Mouse (Mus musculus): ENCODE results near the gene Nrn1.

Gene Nrn1

GRCm38 (mm10) chr13:36734731-36735571 lies at the start of gene Nrn1:
Nrn1 (minus strand) TSS chr13:36735131.
- DNase-seq: no peak

- no peak for DNase-seq
Measured at GRCm38 (mm10) chr13:36779626-36780025, 44.7 kb upstream of the Nrn1 start.

DNA sequence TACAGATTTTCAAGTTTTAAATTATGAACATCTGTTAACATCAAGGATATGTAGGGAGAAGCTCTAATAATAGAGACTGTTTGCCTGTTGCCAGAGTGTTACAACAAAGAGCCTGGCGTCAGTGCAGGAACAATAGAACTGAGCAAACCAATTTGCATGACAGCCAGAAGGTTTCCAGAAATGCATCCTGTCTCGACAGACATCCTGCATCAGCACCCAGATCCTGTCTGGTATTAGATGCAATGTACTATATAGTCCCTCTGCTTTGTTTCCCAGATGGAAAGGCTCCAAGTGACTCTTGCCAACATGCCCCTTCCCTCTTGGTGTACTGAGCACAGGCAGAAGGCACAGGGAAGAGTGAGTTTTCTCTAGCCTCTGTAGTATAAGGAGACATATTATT lies 31.9 kb upstream of the Nrn1 start:
- DNase-seq: no peak

- no peak for DNase-seq
Measured at GRCm38 (mm10) chr13:36751861-36752260, 16.9 kb upstream of the Nrn1 start.

DNA sequence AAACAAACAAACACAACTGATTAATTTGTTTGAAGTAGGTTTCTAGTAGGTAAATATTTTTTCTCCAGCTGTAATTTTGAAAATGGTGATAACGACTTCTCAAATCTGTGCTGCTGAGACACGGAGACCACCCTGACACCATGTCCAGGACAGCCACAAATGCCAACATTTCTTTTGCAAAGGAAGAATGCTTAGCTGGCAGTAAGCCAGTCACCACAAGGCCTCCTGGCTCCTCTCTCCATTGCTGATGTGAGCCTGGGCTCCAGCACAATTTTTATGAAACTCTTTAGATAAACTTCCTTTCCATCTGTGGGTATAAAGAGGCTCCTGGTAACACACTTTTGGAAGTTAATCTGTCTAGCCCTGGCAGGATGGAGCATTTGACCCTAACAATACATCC lies 15.1 kb upstream of the Nrn1 start:
- no peak for DNase-seq

- no peak for DNase-seq
Measured at GRCm38 (mm10) chr13:36736619-36736996, 1.7 kb upstream of the Nrn1 start.

DNA sequence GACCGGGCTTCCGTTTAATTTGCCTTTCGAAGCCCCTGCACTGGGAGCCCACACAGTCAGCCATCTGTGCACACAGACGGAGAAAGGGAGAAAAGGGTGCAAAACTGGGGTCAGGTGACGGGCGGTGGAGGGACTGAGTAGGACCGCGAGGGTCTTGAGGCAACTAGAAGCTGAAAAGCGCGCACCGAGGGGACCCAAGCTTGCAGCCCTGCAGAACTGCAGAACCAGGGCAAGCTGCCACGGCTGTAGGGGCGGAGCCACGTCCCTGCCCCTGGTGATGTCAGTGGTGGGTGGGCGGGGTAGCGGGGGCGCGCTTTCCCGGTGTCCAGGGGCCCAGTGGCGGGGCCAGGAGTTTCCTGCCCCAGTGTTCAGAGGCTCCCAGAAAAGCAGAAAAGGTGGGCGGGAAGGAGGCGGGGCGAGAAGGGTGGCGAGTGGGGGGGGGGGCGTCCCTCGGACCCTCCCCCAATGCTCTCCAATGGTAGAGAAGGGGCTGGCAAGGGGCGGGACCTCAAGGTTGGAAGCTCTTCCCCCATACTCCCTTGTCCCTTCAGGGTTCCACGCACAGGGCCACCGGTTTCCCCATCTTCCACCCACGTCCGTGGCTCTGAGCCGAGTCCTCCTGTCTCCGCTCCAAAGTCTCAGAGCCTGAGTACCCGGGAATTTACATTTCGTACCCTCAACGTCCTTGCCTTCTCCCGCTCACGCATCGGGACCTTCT lies 1.1 kb upstream of the Nrn1 start:
- no peak for DNase-seq

- no peak for DNase-seq
Measured at GRCm38 (mm10) chr13:36733989-36734690, 791 bp downstream of the Nrn1 start.

DNA sequence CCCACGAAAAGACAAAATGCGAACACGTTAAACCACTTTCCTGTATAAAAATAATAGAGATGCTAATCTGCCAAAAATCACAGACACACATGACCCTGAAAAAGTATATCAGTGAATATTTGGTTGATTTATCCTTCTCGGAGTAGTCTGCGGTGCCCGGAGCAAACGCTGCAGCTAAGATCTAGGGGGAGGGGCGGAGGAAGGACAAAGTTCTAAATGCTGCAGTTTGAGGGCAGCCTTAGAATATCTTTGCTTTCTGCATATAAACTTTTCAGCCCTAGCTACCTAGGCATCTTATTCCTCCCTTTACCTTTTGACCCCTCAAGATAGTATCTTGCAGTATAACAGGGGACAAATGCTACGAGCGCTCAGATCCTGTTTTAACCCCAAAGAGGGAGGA lies 1.4 kb downstream of the Nrn1 start:
- no peak for DNase-seq

GRCm38 (mm10) chr13:36732891-36733490 lies 1.9 kb downstream of the Nrn1 start:
- DNase-seq: no peak

DNA sequence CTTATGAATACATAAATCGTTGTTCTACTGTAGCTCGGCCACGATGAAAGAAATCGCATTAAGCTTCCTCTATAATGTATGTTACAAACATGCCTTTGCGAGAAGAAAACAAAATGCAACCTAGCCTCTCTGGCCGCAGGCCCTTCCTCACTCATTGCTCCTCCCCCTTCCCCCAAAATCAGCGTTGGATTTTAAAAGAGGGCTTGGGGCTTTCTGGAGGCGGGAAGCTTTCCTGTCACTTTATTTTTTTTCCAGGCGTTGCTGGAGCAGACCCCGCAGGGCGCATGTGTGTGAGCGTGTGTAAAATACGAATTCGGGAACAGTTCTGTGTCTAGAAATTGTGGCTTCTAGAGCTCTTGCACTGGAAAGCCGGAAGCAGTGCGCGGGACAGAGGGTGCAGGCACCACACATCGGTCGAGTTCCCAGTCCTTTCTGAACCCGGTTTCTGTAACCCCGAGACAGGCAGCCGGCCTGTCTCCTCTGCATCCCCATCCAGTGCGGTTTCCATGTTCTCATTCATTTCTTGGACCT lies 2.9 kb downstream of the Nrn1 start:
- no peak for DNase-seq

DNA sequence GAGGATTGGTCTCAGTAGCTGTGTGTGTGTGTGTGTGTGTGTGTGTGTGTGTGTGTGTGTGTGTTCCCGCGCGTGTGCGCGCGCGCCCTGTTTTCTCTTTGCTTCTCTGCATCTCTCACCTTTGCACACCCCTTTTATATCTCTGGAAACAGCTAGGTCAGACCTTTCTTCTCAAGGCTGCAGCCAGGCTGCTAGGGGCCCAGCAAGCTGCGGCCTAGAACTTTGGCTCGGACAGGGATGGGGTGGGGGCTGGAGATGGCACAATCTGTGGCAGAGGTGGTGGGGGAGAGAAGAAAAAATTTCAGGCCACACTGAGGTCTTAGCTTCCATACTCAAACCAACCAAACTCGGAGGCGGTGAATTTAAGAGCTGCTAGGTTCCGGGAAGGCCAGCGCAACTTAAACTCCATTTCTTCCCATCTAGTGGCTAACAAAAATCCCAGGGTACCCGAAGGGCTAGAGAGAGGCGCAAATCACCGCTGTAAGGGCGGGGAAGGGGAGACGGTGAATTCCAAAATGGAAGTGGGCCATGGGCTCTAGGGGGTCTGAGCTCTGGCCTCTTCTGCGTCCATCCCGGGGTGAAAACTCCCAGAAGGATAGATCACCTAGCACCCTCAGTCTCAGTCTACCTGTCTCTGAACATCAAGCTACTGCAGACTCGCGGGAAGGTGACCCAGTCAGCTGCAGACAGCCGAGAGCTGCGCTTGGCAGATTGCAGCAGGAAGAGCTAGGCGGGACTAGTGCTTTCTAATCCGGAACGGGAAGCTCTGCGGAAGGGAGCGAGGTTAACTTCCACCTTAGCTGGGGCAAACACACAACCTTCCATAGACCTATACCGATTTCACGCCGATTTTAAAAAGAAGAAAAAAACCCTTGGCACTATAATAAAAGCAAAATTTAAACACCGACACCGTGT lies 3.7 kb downstream of the Nrn1 start:
- no peak for DNase-seq

DNA sequence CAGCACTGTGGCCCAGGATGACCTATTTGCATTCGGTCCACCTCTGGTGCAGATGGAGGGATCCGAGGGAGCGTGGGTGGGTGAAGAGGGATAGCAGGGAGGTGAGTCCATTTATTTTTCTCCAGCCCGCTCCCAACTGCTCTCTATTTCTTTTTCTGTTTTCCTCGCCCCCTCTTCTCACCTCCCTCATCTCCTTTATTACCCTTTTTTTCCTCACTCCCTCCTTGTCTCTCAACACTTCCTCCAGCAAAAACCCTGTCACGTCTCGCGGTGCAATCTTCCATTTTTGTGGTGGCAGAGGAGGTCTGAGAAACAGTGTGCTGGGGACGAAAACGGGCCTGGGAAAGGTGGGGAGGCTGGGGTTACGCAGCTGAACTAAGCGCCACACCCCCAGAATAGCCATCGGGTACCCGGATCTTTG lies 4.6 kb downstream of the Nrn1 start:
- DNase-seq: no peak

GRCm38 (mm10) chr13:36729731-36730340 lies 5.1 kb downstream of the Nrn1 start:
- DNase-seq: no peak

DNA sequence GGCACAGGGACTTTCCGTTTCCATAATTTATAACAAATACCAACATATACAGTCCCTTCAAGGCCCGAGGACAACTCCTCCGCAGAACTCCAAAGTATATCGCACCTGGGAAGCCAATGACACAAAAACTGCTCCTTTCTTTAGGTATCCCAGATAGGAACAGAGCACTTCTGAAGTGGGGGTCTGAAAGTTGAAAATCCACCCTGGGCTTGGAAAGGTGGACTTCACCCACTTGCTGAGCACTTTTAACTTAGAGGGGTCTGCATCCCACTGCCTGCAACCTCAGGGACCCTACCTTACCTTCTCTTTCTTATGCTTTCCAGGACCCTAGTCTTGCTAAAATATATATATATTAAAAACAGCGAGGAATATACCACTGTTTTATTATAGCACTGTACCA lies 6.4 kb downstream of the Nrn1 start:
- DNase-seq: no peak

DNA sequence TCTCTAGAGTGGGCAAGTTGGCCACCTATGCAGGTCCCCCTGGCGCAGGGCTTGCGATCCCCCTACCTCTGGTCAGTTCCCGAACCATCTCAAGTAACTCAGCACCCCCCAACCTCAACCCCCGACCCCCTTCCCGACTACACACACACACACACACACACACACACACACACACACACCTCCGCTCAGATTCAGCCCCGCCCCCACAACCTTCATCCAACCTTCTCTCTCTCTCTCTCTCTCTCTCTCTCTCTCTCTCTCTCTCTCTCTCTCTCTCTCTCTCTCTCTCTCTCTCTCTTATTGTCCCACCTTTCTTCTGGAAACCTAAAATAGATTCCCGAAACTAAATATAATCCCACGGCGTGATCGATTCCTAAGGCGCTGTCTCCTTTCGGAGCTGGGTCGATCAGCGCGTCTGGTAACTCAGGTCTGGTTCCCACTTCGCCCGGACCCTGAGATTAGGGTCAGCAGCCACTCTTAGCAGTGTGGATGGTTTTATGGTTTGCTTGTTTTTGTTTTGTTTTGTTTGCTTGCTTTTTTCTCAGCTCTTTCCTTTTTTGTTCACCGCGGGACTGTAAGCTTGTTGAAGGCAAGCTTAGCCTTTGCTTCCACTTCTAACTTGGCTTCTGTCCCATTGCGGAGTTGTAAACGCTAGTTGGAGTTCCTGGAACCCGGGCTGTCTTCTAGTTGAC lies 7.0 kb downstream of the Nrn1 start:
- DNase-seq: no peak

DNA sequence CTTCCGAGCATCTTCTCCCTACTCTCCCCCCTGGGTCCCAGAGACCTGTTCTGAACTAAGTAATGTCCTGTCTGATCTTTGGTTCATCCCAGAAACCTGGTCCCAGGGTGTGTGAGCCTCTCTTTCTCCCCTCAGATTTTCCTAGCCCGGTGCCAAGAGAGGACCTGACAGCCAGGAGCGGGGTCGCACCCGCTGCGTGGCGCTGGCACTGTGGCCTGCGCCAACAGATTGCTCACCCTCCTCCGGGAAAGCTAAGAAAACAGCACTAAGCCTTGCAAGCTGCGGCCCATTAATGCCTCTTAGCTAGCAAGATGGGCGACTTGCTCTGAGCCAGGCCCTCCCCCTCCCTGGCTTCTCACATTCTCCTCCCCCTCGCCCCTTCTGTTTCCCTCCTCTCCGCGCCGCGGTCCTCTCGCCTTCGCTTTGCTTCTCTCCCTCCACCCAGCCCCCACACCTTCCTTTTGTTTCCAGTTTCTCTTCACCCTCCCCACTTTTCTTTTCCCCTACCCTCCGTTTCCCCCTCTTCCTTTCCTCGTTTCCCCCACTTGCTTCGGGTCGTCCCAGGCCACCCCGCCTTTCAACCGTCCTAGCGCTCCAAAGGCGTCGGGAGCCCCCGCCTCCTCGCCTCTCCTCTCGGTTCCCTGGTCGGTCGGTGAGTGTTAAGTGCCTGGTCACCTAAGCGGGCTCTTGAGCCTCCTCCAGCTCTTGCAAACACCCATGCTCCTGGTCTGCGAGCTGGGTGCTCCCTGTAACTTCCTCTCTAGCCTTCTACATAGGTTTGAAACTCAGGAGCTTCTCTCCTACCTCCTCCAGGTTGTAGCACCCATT lies 7.8 kb downstream of the Nrn1 start:
- DNase-seq: no peak

- no peak for DNase-seq
Measured at GRCm38 (mm10) chr13:36726551-36726950, 8.4 kb downstream of the Nrn1 start.

GRCm38 (mm10) chr13:36725881-36726280 lies 9.1 kb downstream of the Nrn1 start:
- no peak for DNase-seq
